Mouse (Mus musculus) cerebellum, adult 8-10 months (tissue): ENCODE results near the gene Ciao2b.
"Not testable (repeated sequence)": the region's sequence is repeated elsewhere in the genome, so short reads cannot be mapped to it uniquely, and the experiment has no call there.

ENCODE experiments used
- DNase-seq: peaks from one replicate; pipeline ENCODE4 v3.0.0; 2022

The Ciao2b gene

GRCm38 (mm10) chr8:104641426-104642323 is at the start of gene Ciao2b:
Gene Ciao2b (minus strand): TSS chr8:104641965.
- DNase-seq = peak; percentile 88

- no peak for DNase-seq
Measured at GRCm38 (mm10) chr8:104688433-104688832, 46.7 kb upstream of the Ciao2b start.

GRCm38 (mm10) chr8:104655614-104656013 is 13.8 kb upstream of the Ciao2b start:
- no peak for DNase-seq

DNA sequence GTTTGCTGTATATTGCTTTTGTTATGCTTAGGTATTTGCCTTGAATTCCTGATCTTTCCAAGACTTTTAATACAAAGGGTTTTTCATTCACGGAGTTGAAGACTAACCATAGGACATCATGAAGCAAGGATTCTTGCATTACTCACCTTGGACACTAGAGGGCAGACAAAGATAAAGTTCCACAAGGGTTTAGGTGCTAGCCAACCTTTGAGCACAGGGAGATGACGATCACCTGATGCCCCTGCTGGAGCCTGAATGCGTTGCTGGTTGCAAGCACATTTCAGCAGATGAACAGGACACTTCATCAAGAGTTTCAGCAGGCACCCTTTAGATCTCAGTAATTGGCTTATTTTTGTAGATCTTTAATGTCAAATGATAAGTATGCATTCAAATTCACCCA is 13.2 kb upstream of the Ciao2b start:
- DNase-seq = peak; percentile 80

- DNase-seq = not testable (repeated sequence)
Measured at GRCm38 (mm10) chr8:104644187-104644586, 2.4 kb upstream of the Ciao2b start.

GRCm38 (mm10) chr8:104642324-104642654 is 524 bp upstream of the Ciao2b start:
- DNase-seq = no peak

DNA sequence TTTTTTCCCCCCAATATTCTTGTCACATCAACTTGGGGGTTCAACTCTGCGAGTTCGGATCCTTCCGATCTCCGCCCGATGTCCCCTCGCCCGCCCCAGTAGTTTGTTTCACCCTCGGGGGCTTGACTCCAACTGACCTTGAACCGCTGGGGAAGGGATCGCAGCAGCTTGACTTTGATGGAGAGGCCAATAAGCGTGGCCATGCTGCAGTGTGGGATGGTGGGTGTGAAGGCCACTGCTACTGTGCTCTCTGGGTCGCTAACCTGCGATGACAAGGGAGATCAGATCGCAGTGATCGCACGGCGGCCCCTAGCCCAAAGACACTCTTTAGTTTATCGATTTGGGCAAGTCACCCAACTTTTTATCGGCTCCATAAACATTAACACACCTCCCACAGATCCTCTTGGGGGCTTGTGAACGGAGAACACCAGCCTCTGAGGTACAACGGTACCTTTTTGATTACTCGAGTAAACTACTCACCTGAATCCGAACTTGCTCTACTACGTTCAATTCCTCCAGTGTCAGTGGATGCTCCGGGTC is 864 bp downstream of the Ciao2b start:
- no peak for DNase-seq

GRCm38 (mm10) chr8:104640241-104640640 is 1.5 kb downstream of the Ciao2b start:
- no peak for DNase-seq

GRCm38 (mm10) chr8:104638010-104638409 is 3.8 kb downstream of the Ciao2b start:
- DNase-seq = no peak

- DNase-seq = no peak
Measured at GRCm38 (mm10) chr8:104635004-104635710, 6.6 kb downstream of the Ciao2b start.

GRCm38 (mm10) chr8:104633156-104633744 is 8.5 kb downstream of the Ciao2b start:
- DNase-seq = no peak

DNA sequence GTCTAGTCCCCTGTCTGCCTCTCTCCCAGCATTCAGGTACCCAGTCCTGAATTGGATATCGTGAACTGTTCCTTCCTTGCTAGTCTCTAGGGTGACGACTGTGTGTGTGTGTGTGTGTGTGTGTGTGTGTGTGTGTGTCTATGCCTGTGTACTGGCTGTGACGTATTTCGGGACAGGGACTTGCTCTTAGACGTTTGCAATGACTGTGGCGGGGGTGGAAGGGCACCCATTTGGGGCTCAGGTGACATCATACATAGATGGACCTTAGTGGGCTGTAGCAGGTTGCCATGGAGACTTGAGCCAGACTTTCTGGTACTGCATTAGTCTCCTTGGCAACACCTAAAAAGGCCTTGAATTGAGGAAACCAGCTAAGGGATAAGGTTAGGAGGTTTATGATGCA is 9.3 kb downstream of the Ciao2b start:
- DNase-seq = no peak

DNA sequence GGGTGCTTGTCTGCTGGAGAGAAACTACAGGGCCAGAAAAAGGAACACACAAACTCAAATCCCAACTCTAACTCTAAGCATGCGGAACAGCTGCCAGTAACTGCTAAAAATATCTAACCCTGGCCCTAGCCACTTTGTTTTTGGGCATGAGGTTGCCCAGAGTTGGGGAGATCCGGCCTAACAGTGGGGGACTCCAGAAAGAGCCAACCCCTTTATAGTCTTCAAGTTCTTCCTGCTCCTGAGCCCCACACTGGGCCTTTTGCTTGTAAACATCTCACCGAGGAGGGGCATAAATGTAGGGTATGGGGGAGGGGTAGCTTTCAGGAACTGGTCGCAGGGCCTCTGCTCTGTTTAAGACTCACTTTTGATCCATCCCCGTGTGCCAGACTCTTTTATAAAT is 9.8 kb downstream of the Ciao2b start:
- no peak for DNase-seq

GRCm38 (mm10) chr8:104630981-104631663 is 10.6 kb downstream of the Ciao2b start, which contains the start of gene Rrad:
Gene Rrad (minus strand): TSS chr8:104631327.
- DNase-seq = no peak

- DNase-seq = no peak
Measured at GRCm38 (mm10) chr8:104630574-104630973, 11.2 kb downstream of the Ciao2b start.

DNA sequence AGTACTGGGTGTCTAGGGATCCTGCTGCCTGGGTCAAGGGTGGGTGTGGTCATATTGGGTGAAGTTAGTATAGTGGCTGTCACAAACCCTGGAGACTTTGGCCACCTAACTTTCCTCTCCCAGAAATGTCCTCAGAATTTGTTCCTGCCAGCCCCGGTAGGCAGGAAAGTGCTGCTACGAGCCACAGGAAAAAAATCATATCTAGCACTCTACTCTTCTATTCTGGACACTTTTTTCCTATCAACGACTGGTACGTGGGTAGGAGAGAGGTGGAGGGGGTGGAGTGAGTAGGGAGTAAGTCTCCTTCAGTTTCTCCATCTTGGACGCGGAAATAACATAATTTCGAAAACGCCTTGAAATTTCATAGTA is 11.7 kb downstream of the Ciao2b start:
- no peak for DNase-seq

- no peak for DNase-seq
Measured at GRCm38 (mm10) chr8:104629306-104630110, 12.3 kb downstream of the Ciao2b start.

DNA sequence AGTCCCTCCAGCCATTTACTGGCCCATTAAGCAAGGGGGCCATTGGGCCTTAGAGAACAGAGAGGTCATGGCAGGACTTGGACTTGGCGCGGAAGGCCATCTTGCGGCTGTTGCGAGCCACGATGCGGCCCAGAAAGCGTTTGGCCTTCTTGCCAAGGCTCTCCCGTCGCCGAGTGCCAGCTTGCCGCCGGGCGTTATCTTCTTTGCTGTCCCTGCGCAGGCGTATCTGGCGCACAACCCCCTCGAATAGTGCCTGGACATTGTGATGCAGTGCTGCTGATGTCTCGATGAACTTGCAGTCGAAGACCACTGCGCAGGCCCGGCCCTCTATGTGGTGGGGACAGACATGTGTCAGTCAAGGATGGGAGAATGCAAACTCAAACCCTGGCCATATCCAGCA is 13.4 kb downstream of the Ciao2b start:
- DNase-seq = no peak

GRCm38 (mm10) chr8:104627065-104627740 is 14.6 kb downstream of the Ciao2b start:
- no peak for DNase-seq

GRCm38 (mm10) chr8:104624161-104624560 is 17.6 kb downstream of the Ciao2b start, which contains the start of gene Cdh16:
Gene Cdh16 (minus strand): TSS chr8:104624396.
- DNase-seq = no peak

DNA sequence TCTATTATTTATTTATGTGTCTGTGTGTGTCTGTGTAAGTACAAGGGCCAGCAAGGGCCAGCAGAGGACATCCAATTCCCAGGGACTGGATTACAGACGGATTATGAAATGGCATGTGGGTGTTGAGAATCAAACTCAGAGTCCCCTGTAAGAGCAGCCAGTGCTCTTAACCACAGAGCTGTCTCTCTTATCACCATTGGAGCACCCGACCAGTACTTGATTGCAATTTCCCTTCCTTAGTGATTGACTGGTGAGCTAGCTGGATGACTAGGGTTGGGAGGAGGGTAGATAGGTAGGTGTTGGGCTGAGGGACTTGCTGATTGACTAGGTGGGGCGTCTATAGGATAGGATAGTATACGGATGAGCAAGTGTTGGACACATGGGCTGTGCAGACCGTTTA is 21.0 kb downstream of the Ciao2b start:
- no peak for DNase-seq
